Mouse (Mus musculus) midbrain, embryonic 12.5 days (tissue): ENCODE data around the gene Ly6g6f. TPM values are rescaled to one million over a fixed set of nuclear protein-coding genes. Genes with fewer than 3 reads are reported as not detected.

Experiments used
- ATAC-seq: fragments of 200-750 bp; cut with Nextera tagmentation; 2 replicates; pipeline ENCODE4 v1.8.0; 2017; ENCODE audit warnings: low read depth, moderate TSS enrichment, moderate library complexity; ENCODE audit not compliant: low FRiP score
- H3K27ac ChIP-seq: fragments of 300-500 bp; sonication (generic); replicated peaks from 2 replicates; pipeline ENCODE4 v1.5.1; 2016; ENCODE audit warnings: mild to moderate bottlenecking
- H3K27me3 ChIP-seq: fragments of 300-500 bp; sonication (generic); 2 replicates; pipeline ENCODE4 v1.6.1; 2016; ENCODE audit warnings: mild to moderate bottlenecking
- H3K36me3 ChIP-seq: fragments of 300-500 bp; sonication (generic); 2 replicates; pipeline ENCODE4 v1.6.1; 2016
- H3K4me1 ChIP-seq: fragments of 300-500 bp; sonication (generic); 2 replicates; pipeline ENCODE4 v1.6.1; 2016
- H3K4me2 ChIP-seq: fragments of 300-500 bp; sonication (generic); replicated peaks from 2 replicates; pipeline ENCODE4 v1.6.1; 2016; ENCODE audit warnings: mild to moderate bottlenecking, moderate library complexity
- H3K4me3 ChIP-seq: fragments of 300-500 bp; sonication (generic); 2 replicates; pipeline ENCODE4 v1.5.1; 2016; ENCODE audit warnings: mild to moderate bottlenecking
- H3K9ac ChIP-seq: fragments of 300-500 bp; sonication (generic); replicated peaks from 2 replicates; pipeline ENCODE4 v1.6.1; 2016; ENCODE audit warnings: mild to moderate bottlenecking, moderate library complexity
- H3K9me3 ChIP-seq: fragments of 300-500 bp; sonication (generic); 2 replicates; pipeline ENCODE4 v1.6.1; 2016; ENCODE audit warnings: mild to moderate bottlenecking
- WGBS: fragments of 180-500 bp; shearing (Covaris S2); methylation state at CpG from one replicate; pipeline ENCODE4 v1.1.7; 2016; 5-methylcytosine and 5-hydroxymethylcytosine counted together
- polyA plus RNA-seq: library from polyadenylated mRNA; unstranded; fragments of >200 nt; fragmentation: Nextera tagmentation; extraction: Ambion mirVana; gene quantifications from 2 replicates; pipeline ENCODE4 v1.2.1, GENCODE M21; 2016

The Ly6g6f gene
- polyA plus RNA-seq, 1 experiment from 2014 or later, result 0.47 TPM

DNA sequence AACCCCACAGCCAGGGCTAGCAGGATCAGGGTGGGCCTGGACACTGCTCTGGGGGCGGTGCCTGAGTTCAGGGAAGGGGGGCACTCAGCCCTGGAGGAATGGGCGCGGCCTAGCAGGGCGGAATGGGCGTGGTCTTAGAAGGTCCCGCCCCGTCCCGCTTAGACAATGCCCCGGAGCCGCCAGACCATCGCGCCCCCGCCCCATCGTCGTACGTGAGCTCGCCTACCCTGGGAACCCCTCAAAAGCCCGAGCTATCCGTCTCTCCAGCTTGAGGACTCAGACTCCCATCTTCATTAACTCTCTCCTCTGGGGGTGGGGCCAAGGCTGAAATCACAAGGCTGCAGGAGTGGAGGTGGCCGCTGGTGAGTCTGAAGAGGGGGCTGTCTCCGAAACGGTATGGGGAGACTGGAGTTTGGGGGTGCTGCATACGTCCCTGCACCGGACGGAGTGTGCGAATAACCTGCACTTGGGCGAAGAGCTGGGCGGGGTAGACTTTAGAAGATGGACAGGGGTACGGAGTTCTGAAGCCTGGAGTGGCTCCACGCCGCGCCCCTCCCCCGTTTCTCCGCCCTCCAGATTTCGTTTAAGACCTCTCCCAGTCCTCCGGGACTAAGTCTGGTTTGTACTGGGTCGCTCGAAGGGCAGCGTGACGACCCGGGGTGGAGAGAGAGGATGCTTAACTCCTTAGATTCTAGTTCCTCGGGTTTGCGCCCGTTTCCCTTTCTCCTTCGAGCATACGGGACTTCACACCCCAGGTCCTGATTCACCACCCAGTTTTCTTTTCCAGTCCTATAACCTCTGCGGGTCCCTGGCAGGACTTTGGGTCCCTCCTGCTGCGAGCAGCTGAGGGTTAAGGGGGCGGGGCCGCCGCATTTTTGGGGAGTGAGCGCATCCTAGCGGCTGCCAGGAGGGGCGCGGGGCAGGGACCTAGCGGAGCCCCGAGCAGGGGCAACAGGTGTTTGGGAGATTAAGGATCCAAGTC is 26.2 kb downstream of the Ly6g6f start, which contains the start of gene Ddah2:
Gene Ddah2 (plus strand): TSS at position 125 of the 982 bp plus-strand sequence.
- Histone ChIP-seq H3K4me1 (peaks cover 27% of the 10 kb centered on the region), H3K4me2 (peak within 1 kb of the TSS; percentile 81), H3K27me3 (peaks cover 14% of the 10 kb centered on the region), H3K27ac (peak within 1 kb of the TSS; percentile 88), H3K9me3 (0 out of 2 replicates have a peak, but pooled peaks cover 1% of the 10 kb centered on the region), H3K4me3 (peak within 1 kb of the TSS; percentile 68), H3K9ac (peak within 1 kb of the TSS; percentile 89), H3K36me3 (peaks cover 58% of the 10 kb centered on the region)
- ATAC-seq, result peak; percentile 91
- under 1% methylated on average over 57 of the region's 57 CpGs for WGBS

- Histone ChIP-seq H3K27me3 (peaks cover 5% of the 10 kb centered on the region; the same call in 1 of the 2 replicates), H3K4me1 (peaks cover 24% of the 10 kb centered on the region), H3K36me3 (peaks cover 63% of the 10 kb centered on the region), H3K9me3 (0 out of 2 replicates have a peak, but pooled peaks cover 4% of the 10 kb centered on the region), H3K27ac (peak overlapping the region; percentile 88), H3K9ac (peak overlapping the region; percentile 35), H3K4me2 (peak overlapping the region; percentile 81; the same call in 1 of the 2 replicates), H3K4me3 (peak overlapping the region; percentile 68)
- WGBS, result 73% methylated on average over 9 of the region's 9 CpGs
- ATAC-seq, result peak; percentile 13
These were observed 27.1 kb downstream of the Ly6g6f start for GRCm38 (mm10) chr17:35058316-35058715.

DNA sequence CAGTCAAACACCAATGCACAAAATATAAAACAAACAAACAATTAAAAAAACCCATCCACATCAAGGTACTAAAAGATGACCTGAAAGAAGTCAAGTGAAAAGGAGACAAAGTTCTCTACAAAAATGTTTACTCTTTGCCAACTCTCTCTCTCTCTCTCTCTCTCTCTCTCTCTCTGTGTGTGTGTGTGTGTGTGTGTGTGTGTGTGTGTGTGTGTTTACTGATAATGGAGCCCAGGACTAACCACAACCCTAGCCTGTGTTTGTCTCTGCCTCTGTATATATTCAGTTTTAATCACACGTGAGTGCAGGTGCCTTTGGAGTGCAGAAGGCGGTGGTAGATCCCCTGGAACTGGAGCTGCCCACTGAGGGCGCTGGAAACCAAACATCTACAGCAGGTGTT is 28.3 kb downstream of the Ly6g6f start:
- Histone ChIP-seq H3K4me3 (no peak overlapping the region), H3K4me1 (peaks cover 35% of the 10 kb centered on the region), H3K27ac (no peak overlapping the region), H3K4me2 (no peak overlapping the region), H3K36me3 (peaks cover 58% of the 10 kb centered on the region), H3K9ac (no peak overlapping the region), H3K27me3 (no peaks in the 10 kb centered on the region; the same call in 1 of the 2 replicates), H3K9me3 (0 out of 2 replicates have a peak, but pooled peaks cover 4% of the 10 kb centered on the region)
- WGBS, result 77% methylated on average over 3 of the region's 3 CpGs
- no peak for ATAC-seq

DNA sequence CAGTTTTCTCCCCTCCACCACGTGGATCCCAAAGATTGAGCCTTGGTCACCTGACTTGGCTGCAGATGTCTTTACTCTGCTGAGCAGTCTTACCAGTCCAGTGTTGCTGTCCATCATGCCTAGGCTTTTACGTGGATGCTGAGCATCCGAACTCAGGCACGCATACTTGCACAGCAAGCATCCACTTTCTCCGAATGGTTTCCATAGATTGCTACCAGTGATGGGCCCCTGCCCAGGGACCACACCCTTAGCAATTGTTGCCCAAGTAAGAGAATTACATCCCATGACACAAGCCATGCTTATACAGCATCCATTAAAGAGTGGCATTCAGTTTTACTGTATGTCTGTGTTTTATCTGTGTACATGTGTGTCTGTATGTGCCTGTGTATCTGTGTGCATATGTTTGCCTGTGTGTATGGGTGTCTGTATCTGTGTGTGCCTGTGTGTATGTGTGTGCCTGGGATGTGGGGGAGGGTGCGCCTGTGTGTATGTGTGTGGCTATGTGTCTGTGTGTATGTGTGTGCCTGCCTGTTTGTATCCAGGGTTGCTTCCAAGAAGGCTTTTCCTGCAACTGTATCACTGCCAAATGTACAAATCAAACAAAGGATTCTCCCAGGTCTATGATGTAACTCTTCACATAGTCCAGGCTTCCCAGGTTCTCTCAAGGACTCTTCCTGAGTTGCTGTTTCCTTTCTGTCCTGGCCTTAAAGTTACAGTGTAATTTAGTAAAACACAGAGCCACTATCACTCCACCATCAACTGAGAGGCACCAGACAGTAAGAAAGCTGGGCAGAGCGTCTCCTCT is 29.5 kb downstream of the Ly6g6f start:
- WGBS, result 92% methylated on average over 7 of the region's 7 CpGs
- no peak for ATAC-seq
- Histone ChIP-seq H3K36me3 (peaks cover 48% of the 10 kb centered on the region), H3K4me1 (peaks cover 34% of the 10 kb centered on the region), H3K9me3 (0 out of 2 replicates have a peak, but pooled peaks cover 4% of the 10 kb centered on the region), H3K4me2 (no peak overlapping the region), H3K9ac (no peak overlapping the region), H3K27ac (no peak overlapping the region), H3K27me3 (no peaks in the 10 kb centered on the region), H3K4me3 (no peak overlapping the region)

GRCm38 (mm10) chr17:35052271-35052798 is 33.1 kb downstream of the Ly6g6f start:
- H3K9me3 ChIP-seq, result 0 out of 2 replicates have a peak, but pooled peaks cover 4% of the 10 kb centered on the region
- peak overlapping the region; percentile 52 for H3K4me3 ChIP-seq
- peak overlapping the region; percentile 67 for H3K4me2 ChIP-seq
- H3K4me1 ChIP-seq, result peaks cover 47% of the 10 kb centered on the region
- 71% methylated on average over 12 of the region's 12 CpGs for WGBS
- H3K27ac ChIP-seq, result peak overlapping the region; percentile 93
- peaks cover 39% of the 10 kb centered on the region for H3K36me3 ChIP-seq
- no peak for ATAC-seq
- peak overlapping the region; percentile 83 for H3K9ac ChIP-seq
- no peaks in the 10 kb centered on the region for H3K27me3 ChIP-seq

DNA sequence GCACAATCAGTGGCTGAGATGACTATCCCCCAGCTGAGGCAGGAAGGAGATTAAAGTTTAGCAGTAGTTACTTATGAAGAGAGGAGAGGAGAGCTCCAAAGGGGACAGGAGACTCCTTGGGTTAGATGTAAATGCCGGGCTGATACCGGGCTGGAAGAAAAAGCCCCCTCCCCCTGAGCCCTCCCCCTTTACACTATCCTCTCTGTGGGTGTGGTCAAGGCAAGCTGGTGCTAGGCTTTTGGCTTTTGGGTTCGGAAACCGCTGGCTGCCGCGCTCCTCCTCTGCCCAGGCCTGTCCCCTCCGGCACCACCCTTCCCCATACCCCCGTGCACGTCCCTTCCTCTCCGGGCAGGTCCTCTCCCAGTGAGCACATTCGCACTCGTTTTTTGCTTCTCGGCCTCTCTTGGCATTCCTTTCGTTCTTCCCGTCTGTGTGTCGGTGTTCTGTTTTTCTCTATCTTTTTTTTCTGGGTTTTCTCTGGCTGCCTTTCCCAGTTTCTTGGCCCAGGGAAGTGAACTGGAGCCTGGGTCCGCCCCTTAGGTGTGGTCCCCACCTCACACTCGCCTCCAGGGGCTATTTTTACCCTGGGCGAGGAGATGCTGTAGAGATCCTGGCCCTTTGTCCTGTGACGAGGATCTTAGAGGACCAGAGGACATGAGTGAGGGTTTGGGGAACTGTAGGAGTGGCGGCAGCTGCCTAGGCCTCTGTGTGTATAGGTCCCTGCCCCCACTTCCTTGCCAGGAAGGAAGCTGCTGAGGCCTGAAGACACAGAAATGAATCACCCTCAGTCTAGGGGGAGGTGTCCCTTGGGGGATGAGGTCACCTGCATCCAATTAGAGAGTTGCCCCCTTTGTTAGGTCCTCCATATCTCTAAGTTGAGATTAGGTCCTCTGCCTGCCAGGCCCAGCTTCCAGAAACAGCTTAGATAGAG is 34.0 kb downstream of the Ly6g6f start:
- peak; percentile 70 for ATAC-seq
- WGBS, result 2% methylated on average over 21 of the region's 21 CpGs
- H3K4me1 ChIP-seq, result peaks cover 53% of the 10 kb centered on the region

DNA sequence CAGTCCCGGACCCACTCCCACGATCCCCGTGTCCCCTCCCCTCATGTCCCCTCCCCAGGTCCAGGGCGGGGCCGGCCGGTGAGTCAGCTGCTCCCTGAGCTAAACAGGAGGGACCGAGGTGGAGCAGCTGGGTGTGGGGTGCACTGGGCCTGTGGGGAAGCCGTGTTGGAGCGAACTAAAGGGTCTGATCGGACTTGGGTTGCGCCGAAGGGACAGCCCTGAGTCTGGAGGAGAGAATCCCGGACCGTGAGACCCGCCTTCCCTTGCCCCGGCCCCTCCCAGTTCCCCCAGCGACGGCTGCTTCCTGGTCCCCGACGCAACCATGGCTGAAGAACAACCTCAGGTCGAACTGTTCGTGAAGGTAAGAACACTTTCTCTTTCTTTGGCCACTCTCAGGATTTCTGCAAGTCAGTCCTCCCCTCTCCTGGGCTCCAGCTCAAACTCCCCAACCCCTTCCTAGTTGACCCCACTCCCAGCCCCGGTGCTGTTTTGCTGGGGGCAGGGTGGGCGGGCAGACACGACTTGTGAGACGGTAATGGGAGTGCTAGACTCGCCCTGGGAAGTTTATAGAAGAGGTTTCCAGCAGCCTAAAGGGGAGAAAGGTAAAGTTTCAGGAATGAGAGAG is 35.2 kb downstream of the Ly6g6f start:
- Histone ChIP-seq H3K27me3 (no peaks in the 10 kb centered on the region), H3K4me3 (peak overlapping the region; percentile 52), H3K9me3 (0 out of 2 replicates have a peak, but pooled peaks cover 4% of the 10 kb centered on the region), H3K4me1 (peaks cover 65% of the 10 kb centered on the region), H3K27ac (peak overlapping the region; percentile 93), H3K36me3 (peaks cover 22% of the 10 kb centered on the region), H3K4me2 (peak overlapping the region; percentile 67), H3K9ac (peak overlapping the region; percentile 83)
- 0% methylated on average over 24 of the region's 27 CpGs for WGBS
- ATAC-seq, result no peak

More for the DNA sequence above, 34.0 kb downstream of the Ly6g6f start:
- peak overlapping the region; percentile 52 for H3K4me3 ChIP-seq
- H3K9ac ChIP-seq, result peak overlapping the region; percentile 83
- H3K27me3 ChIP-seq, result no peaks in the 10 kb centered on the region
- peak overlapping the region; percentile 67 for H3K4me2 ChIP-seq
- H3K9me3 ChIP-seq, result 0 out of 2 replicates have a peak, but pooled peaks cover 4% of the 10 kb centered on the region
- peak overlapping the region; percentile 93 for H3K27ac ChIP-seq
- H3K36me3 ChIP-seq, result peaks cover 32% of the 10 kb centered on the region

GRCm38 (mm10) chr17:35049561-35050016 is 35.8 kb downstream of the Ly6g6f start, which contains the start of gene Clic1:
Gene Clic1, plus strand, starts transcription at chr17:35049966.
- WGBS, result 2% methylated on average over 11 of the region's 11 CpGs
- peak within 1 kb of the TSS; percentile 83 for H3K9ac ChIP-seq
- peak within 1 kb of the TSS; percentile 93 for H3K27ac ChIP-seq
- H3K27me3 ChIP-seq, result no peaks in the 10 kb centered on the region
- peaks cover 65% of the 10 kb centered on the region for H3K4me1 ChIP-seq
- peak within 1 kb of the TSS; percentile 67 for H3K4me2 ChIP-seq
- H3K36me3 ChIP-seq, result peaks cover 18% of the 10 kb centered on the region
- ATAC-seq, result no peak
- 0 out of 2 replicates have a peak, but pooled peaks cover 4% of the 10 kb centered on the region for H3K9me3 ChIP-seq
- H3K4me3 ChIP-seq, result peak within 1 kb of the TSS; percentile 52

DNA sequence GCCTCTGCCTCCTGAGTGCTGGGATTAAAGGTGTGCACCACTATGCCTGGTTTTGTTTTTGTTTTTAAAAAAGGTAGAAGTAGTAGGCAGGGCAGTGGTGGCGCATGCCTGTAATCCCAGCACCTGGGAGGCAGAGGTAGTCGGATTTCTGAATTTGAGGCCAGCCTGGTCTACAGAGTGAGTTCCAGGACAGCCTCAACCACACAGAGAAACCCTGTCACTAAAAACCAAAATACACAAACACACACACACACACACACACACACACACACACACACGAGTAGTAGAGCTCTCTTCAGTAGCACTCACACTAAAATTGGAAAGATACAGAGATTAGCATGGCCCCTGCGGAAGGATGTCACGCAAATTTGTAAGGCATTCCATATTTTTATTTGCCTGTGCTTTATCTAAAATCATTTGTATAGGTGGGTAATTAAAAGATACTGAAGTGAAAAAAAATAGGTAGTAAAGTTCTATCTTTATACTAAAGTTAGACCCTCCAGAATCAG is 36.4 kb downstream of the Ly6g6f start:
- Histone ChIP-seq H3K27ac (peak overlapping the region; percentile 93), H3K36me3 (peaks cover 12% of the 10 kb centered on the region), H3K27me3 (no peaks in the 10 kb centered on the region), H3K9me3 (0 out of 2 replicates have a peak, but pooled peaks cover 1% of the 10 kb centered on the region), H3K9ac (no peak overlapping the region), H3K4me1 (peaks cover 65% of the 10 kb centered on the region), H3K4me2 (peak overlapping the region; percentile 67), H3K4me3 (no peak overlapping the region)
- 72% methylated on average over 5 of the region's 5 CpGs for WGBS
- no peak for ATAC-seq
